Mouse (Mus musculus) testis, adult 2 months (tissue): ENCODE measurements around the gene Tm9sf3.

Experiments
- CTCF ChIP-seq: fragments of 200-500 bp; IDR thresholded peaks from 2 replicates; pipeline ENCODE4 v1.5.1; 2012; ENCODE audit warnings: low read depth, mild to moderate bottlenecking, inconsistent platforms, low read length, moderate library complexity; ENCODE audit not compliant: control insufficient read depth, insufficient read depth, insufficient replicate concordance
- POLR2A ChIP-seq: fragments of 200-500 bp; IDR thresholded peaks from 2 replicates; pipeline ENCODE4 v1.6.1; 2012; ENCODE audit warnings: low read depth, mild to moderate bottlenecking, inconsistent platforms, low read length, moderate library complexity; ENCODE audit not compliant: control insufficient read depth

GRCm38 (mm10) chr19:41197606-41198005, 66.2 kb downstream of the Tm9sf3 start:
- TF ChIP-seq CTCF (no peak), POLR2A (no peak)
